Mouse (Mus musculus): ENCODE data around the gene Klc2.
A peak's percentile ranks its signal among the peaks of the same experiment; 100 is the strongest.
"Not testable (repeated sequence)": the region's sequence is repeated elsewhere in the genome, so short reads cannot be mapped to it uniquely, and the experiment has no call there.

Klc2 gene

GRCm38 (mm10) chr19:5106074-5106473 lies 12.3 kb downstream of the Klc2 start:
- no peak for DNase-seq (ENCODE audit: extremely low read depth, low read depth, low spot score)

GRCm38 (mm10) chr19:5098363-5099143 lies 19.8 kb downstream of the Klc2 start, which contains the start of gene Cnih2:
Cnih2 (minus strand) TSS chr19:5098521.
- DNase-seq (ENCODE audit: extremely low read depth, low read depth, low spot score): no peak

GRCm38 (mm10) chr19:5097521-5098362 lies 20.6 kb downstream of the Klc2 start:
- DNase-seq (ENCODE audit: extremely low read depth, low read depth, low spot score): no peak

- DNase-seq (ENCODE audit: extremely low read depth, low read depth, low spot score): no peak
Measured at GRCm38 (mm10) chr19:5095887-5096474, 22.4 kb downstream of the Klc2 start.

- DNase-seq (ENCODE audit: extremely low read depth, low read depth, low spot score): no peak
Measured at GRCm38 (mm10) chr19:5094746-5095417, 23.5 kb downstream of the Klc2 start.

- no peak for DNase-seq (ENCODE audit: extremely low read depth, low read depth, low spot score)
Measured at GRCm38 (mm10) chr19:5094243-5094632, 24.1 kb downstream of the Klc2 start.

- DNase-seq (ENCODE audit: extremely low read depth, low read depth, low spot score): no peak
Measured at GRCm38 (mm10) chr19:5093481-5094242, 24.7 kb downstream of the Klc2 start.

- DNase-seq (ENCODE audit: extremely low read depth, low read depth, low spot score): no peak
Measured at GRCm38 (mm10) chr19:5092083-5092482, 26.3 kb downstream of the Klc2 start.

- no peak for DNase-seq (ENCODE audit: extremely low read depth, low read depth, low spot score)
Measured at GRCm38 (mm10) chr19:5089324-5089723, 29.0 kb downstream of the Klc2 start.

- DNase-seq (ENCODE audit: extremely low read depth, low read depth, low spot score): peak; percentile 99
Measured at GRCm38 (mm10) chr19:5087884-5088728, 30.3 kb downstream of the Klc2 start, which contains the start of gene Yif1a. Yif1a (plus strand) TSS chr19:5088538.

- not testable (repeated sequence) for DNase-seq (ENCODE audit: extremely low read depth, low read depth, low spot score)
Measured at GRCm38 (mm10) chr19:5086533-5086932, 31.8 kb downstream of the Klc2 start.

- no peak for DNase-seq (ENCODE audit: extremely low read depth, low read depth, low spot score)
Measured at GRCm38 (mm10) chr19:5085145-5085863, 33.1 kb downstream of the Klc2 start, which contains the start of gene Tmem151a. Tmem151a (minus strand) TSS chr19:5085531.

GRCm38 (mm10) chr19:5084834-5085144 lies 33.6 kb downstream of the Klc2 start:
- DNase-seq (ENCODE audit: extremely low read depth, low read depth, low spot score): no peak

GRCm38 (mm10) chr19:5083961-5084833 lies 34.2 kb downstream of the Klc2 start:
- no peak for DNase-seq (ENCODE audit: extremely low read depth, low read depth, low spot score)

- no peak for DNase-seq (ENCODE audit: extremely low read depth, low read depth, low spot score)
Measured at GRCm38 (mm10) chr19:5082596-5082995, 35.8 kb downstream of the Klc2 start.

GRCm38 (mm10) chr19:5082005-5082404 lies 36.4 kb downstream of the Klc2 start:
- DNase-seq (ENCODE audit: extremely low read depth, low read depth, low spot score): no peak

- no peak for DNase-seq (ENCODE audit: extremely low read depth, low read depth, low spot score)
Measured at GRCm38 (mm10) chr19:5079279-5079678, 39.1 kb downstream of the Klc2 start.

GRCm38 (mm10) chr19:5073518-5073917 lies 44.8 kb downstream of the Klc2 start:
- no peak for DNase-seq (ENCODE audit: extremely low read depth, low read depth, low spot score)
